Mouse (Mus musculus) embryonic fibroblast, embryonic 13.5 days (primary cell): Measurements from ENCODE around the gene Lyrm7.

Experiments
- CTCF ChIP-seq: IDR thresholded peaks from 2 replicates; pipeline ENCODE4 v1.5.1; 2011; ENCODE audit warnings: mild to moderate bottlenecking, control low read depth, low read length, moderate library complexity, borderline replicate concordance; ENCODE audit not compliant: insufficient read depth
- POLR2A ChIP-seq: IDR thresholded peaks from 2 replicates; pipeline ENCODE4 v1.6.1; 2011; ENCODE audit warnings: low read depth, mild to moderate bottlenecking, control low read depth, low read length, moderate library complexity

DNA sequence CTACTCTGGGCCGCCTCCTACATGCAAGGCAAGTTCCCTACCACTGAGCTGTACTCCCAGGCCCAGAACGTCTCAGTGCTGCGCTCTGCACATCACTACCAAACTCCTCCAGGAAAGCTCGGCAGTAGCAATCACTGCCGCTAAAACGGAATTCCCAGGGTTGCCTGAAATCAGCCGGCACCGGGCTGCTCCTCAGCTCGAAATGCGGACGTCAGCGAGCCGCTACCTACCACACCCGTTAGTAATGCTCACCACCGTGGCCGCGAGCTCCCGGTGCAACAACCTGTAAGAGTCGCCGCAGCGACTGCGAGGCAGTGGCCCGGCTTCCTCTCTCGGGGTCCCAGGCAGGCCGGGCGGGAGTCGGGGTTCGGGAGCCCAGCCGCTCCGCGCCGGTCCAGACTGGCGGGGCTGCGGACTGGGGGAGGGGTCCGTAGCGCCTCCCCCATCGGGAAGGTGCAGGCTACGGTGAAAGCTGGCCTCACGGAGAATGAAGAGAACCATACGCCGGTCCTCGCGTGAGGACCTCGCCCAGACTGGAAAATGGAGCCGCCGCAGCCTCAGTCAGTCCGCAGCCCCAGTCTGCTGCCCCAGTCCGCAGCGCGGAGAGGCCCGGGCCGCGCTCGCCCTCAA, 73.7 kb downstream of the Lyrm7 start:
- peak; percentile 38; the same call in 1 of the 2 replicates for TF ChIP-seq POLR2A
- no peak for TF ChIP-seq CTCF
